Mouse (Mus musculus): ENCODE measurements around the gene Kcnq2. TPM values are rescaled to one million over a fixed set of nuclear protein-coding genes. Genes with fewer than 3 reads are reported as not detected.

The Kcnq2 gene
- polyA plus RNA-seq, 1 experiment from 2014 or later = 0.51 TPM

DNA sequence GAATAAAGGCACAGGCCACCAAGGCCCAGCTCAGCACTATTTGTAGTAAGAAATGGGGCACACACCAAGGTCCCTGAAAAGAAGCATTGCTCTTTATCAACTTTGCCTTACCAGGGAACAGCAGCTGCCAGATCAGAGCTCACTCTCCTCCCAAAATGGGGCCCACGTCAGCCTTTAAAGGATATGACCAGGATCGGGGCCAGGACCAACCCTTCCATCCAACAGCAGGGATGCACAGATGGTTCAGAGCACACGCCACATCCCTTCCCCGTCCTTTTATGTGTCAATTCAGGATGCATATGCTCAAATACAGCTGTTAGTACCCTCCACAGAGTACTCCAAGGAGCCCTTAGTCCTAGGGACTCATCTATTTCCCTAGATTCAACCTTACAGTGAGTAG, 4.9 kb downstream of the Kcnq2 start:
- Histone ChIP-seq H3K4me1 (replicated peaks; ENCODE audit: control insufficient read depth, insufficient read depth, low read length) (no peaks in the 10 kb centered on the region), H3K9ac (ENCODE audit: low read depth, low read length) (no peak overlapping the region), H3K27ac (ENCODE audit: low read depth, low read length) (no peak overlapping the region), H3K4me2 (replicated peaks; ENCODE audit: low read depth) (no peak overlapping the region), H3K36me3 (ENCODE audit: control insufficient read depth, insufficient read depth) (no peaks in the 10 kb centered on the region), H3K4me3 (ENCODE audit: low read depth, low read length) (no peak overlapping the region), H3K9me3 (ENCODE audit: control insufficient read depth) (no peaks in the 10 kb centered on the region), H3K27me3 (replicated peaks; ENCODE audit: control insufficient read depth, insufficient read depth, low read length) (peaks cover 28% of the 10 kb centered on the region)
- TF ChIP-seq CTCF (IDR thresholded peaks at IDR 0.05; ENCODE audit: low read depth) = no peak
- 65% methylated on average over 4 of the region's 4 CpGs for WGBS
- no peak for ATAC-seq

- WGBS = 71% methylated on average over 4 of the region's 4 CpGs
- no peak for TF ChIP-seq CTCF (IDR thresholded peaks at IDR 0.05; ENCODE audit: low read depth)
- ATAC-seq = no peak
These were observed 6.1 kb downstream of the Kcnq2 start for GRCm38 (mm10) chr2:181128963-181129362.

DNA sequence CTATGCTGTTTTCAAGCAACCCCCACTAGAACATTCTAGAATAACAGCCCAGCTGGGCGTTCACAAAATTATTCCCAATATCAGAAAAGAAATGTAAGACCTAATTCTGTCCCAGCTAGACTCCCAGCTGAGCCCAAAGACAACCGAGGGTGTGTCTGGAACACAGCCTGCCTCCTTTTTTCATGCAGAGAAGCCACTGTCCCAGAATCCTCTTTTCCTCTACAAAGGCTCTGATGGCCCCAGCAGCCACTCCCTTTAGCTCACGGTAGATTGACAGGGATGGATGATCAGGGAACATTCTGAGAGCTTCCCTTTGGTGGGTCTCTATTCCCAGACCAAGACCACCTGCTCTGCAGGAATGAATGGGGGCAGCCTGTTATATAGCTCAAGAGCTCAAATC, 7.3 kb downstream of the Kcnq2 start:
- H3K4me2 ChIP-seq (replicated peaks; ENCODE audit: low read depth) = no peak overlapping the region
- no peaks in the 10 kb centered on the region for H3K36me3 ChIP-seq (ENCODE audit: control insufficient read depth, insufficient read depth)
- H3K27me3 ChIP-seq (replicated peaks; ENCODE audit: control insufficient read depth, insufficient read depth, low read length) = peaks cover 10% of the 10 kb centered on the region; the same call in 1 of the 2 replicates
- H3K4me1 ChIP-seq (replicated peaks; ENCODE audit: control insufficient read depth, insufficient read depth, low read length) = no peaks in the 10 kb centered on the region
- H3K9me3 ChIP-seq (ENCODE audit: control insufficient read depth) = no peaks in the 10 kb centered on the region
- H3K27ac ChIP-seq (ENCODE audit: low read depth, low read length) = no peak overlapping the region
- TF ChIP-seq CTCF (IDR thresholded peaks at IDR 0.05; ENCODE audit: low read depth) = no peak
- no peak for ATAC-seq
- 48% methylated on average over 3 of the region's 3 CpGs for WGBS
- no peak overlapping the region for H3K4me3 ChIP-seq (ENCODE audit: low read depth, low read length)
- no peak overlapping the region for H3K9ac ChIP-seq (ENCODE audit: low read depth, low read length)

More at GRCm38 (mm10) chr2:181128963-181129362, 6.1 kb downstream of the Kcnq2 start:
- H3K9me3 ChIP-seq (ENCODE audit: control insufficient read depth) = no peaks in the 10 kb centered on the region
- no peak overlapping the region for H3K4me3 ChIP-seq (ENCODE audit: low read depth, low read length)
- H3K9ac ChIP-seq (ENCODE audit: low read depth, low read length) = no peak overlapping the region
- H3K36me3 ChIP-seq (ENCODE audit: control insufficient read depth, insufficient read depth) = no peaks in the 10 kb centered on the region
- H3K27me3 ChIP-seq (replicated peaks; ENCODE audit: control insufficient read depth, insufficient read depth, low read length) = peaks cover 15% of the 10 kb centered on the region
- no peak overlapping the region for H3K4me2 ChIP-seq (replicated peaks; ENCODE audit: low read depth)
- no peaks in the 10 kb centered on the region for H3K4me1 ChIP-seq (replicated peaks; ENCODE audit: control insufficient read depth, insufficient read depth, low read length)
- no peak overlapping the region for H3K27ac ChIP-seq (ENCODE audit: low read depth, low read length)

GRCm38 (mm10) chr2:181125726-181126455, 9.2 kb downstream of the Kcnq2 start:
- H3K4me2 ChIP-seq (replicated peaks; ENCODE audit: low read depth) = no peak overlapping the region
- H3K4me1 ChIP-seq (replicated peaks; ENCODE audit: control insufficient read depth, insufficient read depth, low read length) = no peaks in the 10 kb centered on the region
- no peaks in the 10 kb centered on the region for H3K36me3 ChIP-seq (ENCODE audit: control insufficient read depth, insufficient read depth)
- WGBS = 36% methylated on average over 7 of the region's 7 CpGs
- no peak overlapping the region for H3K4me3 ChIP-seq (ENCODE audit: low read depth, low read length)
- no peak overlapping the region for H3K9ac ChIP-seq (ENCODE audit: low read depth, low read length)
- no peaks in the 10 kb centered on the region for H3K9me3 ChIP-seq (ENCODE audit: control insufficient read depth)
- no peak for TF ChIP-seq CTCF (IDR thresholded peaks at IDR 0.05; ENCODE audit: low read depth)
- no peaks in the 10 kb centered on the region for H3K27me3 ChIP-seq (replicated peaks; ENCODE audit: control insufficient read depth, insufficient read depth, low read length)
- H3K27ac ChIP-seq (ENCODE audit: low read depth, low read length) = no peak overlapping the region
- no peak for ATAC-seq

- no peak for TF ChIP-seq CTCF (IDR thresholded peaks at IDR 0.05; ENCODE audit: low read depth)
- ATAC-seq = no peak
- Histone ChIP-seq H3K4me1 (replicated peaks; ENCODE audit: control insufficient read depth, insufficient read depth, low read length) (no peaks in the 10 kb centered on the region), H3K27ac (ENCODE audit: low read depth, low read length) (no peak overlapping the region), H3K4me3 (ENCODE audit: low read depth, low read length) (no peak overlapping the region), H3K36me3 (ENCODE audit: control insufficient read depth, insufficient read depth) (no peaks in the 10 kb centered on the region), H3K27me3 (replicated peaks; ENCODE audit: control insufficient read depth, insufficient read depth, low read length) (no peaks in the 10 kb centered on the region), H3K4me2 (replicated peaks; ENCODE audit: low read depth) (no peak overlapping the region), H3K9ac (ENCODE audit: low read depth, low read length) (no peak overlapping the region), H3K9me3 (ENCODE audit: control insufficient read depth) (no peaks in the 10 kb centered on the region)
These were observed 12.5 kb downstream of the Kcnq2 start for GRCm38 (mm10) chr2:181122642-181123041.

GRCm38 (mm10) chr2:181120922-181121449, 14.1 kb downstream of the Kcnq2 start:
- WGBS = 80% methylated on average over 4 of the region's 4 CpGs
- H3K36me3 ChIP-seq (ENCODE audit: control insufficient read depth, insufficient read depth) = no peaks in the 10 kb centered on the region
- no peak for ATAC-seq
- no peaks in the 10 kb centered on the region for H3K9me3 ChIP-seq (ENCODE audit: control insufficient read depth)
- no peak overlapping the region for H3K9ac ChIP-seq (ENCODE audit: low read depth, low read length)
- H3K4me2 ChIP-seq (replicated peaks; ENCODE audit: low read depth) = no peak overlapping the region
- no peak for TF ChIP-seq CTCF (IDR thresholded peaks at IDR 0.05; ENCODE audit: low read depth)
- no peaks in the 10 kb centered on the region for H3K4me1 ChIP-seq (replicated peaks; ENCODE audit: control insufficient read depth, insufficient read depth, low read length)
- H3K27ac ChIP-seq (ENCODE audit: low read depth, low read length) = no peak overlapping the region
- no peak overlapping the region for H3K4me3 ChIP-seq (ENCODE audit: low read depth, low read length)
- no peaks in the 10 kb centered on the region for H3K27me3 ChIP-seq (replicated peaks; ENCODE audit: control insufficient read depth, insufficient read depth, low read length)
